Comparison of ENCODE assay signal across 9 mouse cellular contexts in genomic region chr5:118294865-118295258, GRCm38 (mm10). TPM values are rescaled to one million over a fixed set of nuclear protein-coding genes. Genes with fewer than 3 reads are reported as not detected.
DNase-seq lines count a peak whose midpoint lies in the region; ATAC-seq lines count a peak whose summit lies in the region.
"Had no signal": no experiment of that assay in that cellular context is flagged by ENCODE, and none has a peak within 500 bp of the region (broad histone marks: within the 10 kb centered on the region; RNA-seq: fewer than 3 reads in every experiment).

No protein-coding gene starts in this region.

- no peak overlapping the region for H3K4me3 ChIP-seq in kidney, embryonic 16.5 days (ENCODE audit: low read length)
- 0 out of 2 replicates have a peak overlapping the region, but pooled peaks have one; percentile 12 for H3K4me3 ChIP-seq in embryonic facial prominence, embryonic 12.5 days
- H3K4me3 ChIP-seq in heart, embryonic 15.5 days = peak overlapping the region; percentile 38
- no peak overlapping the region for H3K4me3 ChIP-seq in midbrain, embryonic 14.5 days (replicated peaks; ENCODE audit: low read depth, low read length)

- peaks cover 15% of the 10 kb centered on the region for H3K4me1 ChIP-seq in kidney, embryonic 16.5 days (ENCODE audit: insufficient read depth, low read length)
- H3K4me1 ChIP-seq in embryonic facial prominence, embryonic 12.5 days = peaks cover 54% of the 10 kb centered on the region
- H3K4me1 ChIP-seq in heart, embryonic 15.5 days (replicated peaks) = peaks cover 22% of the 10 kb centered on the region
- H3K4me1 ChIP-seq in midbrain, embryonic 14.5 days (ENCODE audit: control insufficient read depth, insufficient read depth, low read length) = peaks cover 11% of the 10 kb centered on the region; the same call in 1 of the 2 replicates

- H3K27me3 ChIP-seq in kidney, embryonic 16.5 days (ENCODE audit: insufficient read depth, low read length) = peaks cover 13% of the 10 kb centered on the region
- H3K27me3 ChIP-seq in embryonic facial prominence, embryonic 12.5 days = no peaks in the 10 kb centered on the region
- H3K27me3 ChIP-seq in heart, embryonic 15.5 days = no peaks in the 10 kb centered on the region
- no peaks in the 10 kb centered on the region for H3K27me3 ChIP-seq in midbrain, embryonic 14.5 days (ENCODE audit: control insufficient read depth, insufficient read depth, low read length)

- peak overlapping the region; percentile 60; the same call in 1 of the 2 replicates for H3K27ac ChIP-seq in kidney, embryonic 16.5 days (ENCODE audit: low read length)
- peak overlapping the region; percentile 97 for H3K27ac ChIP-seq in embryonic facial prominence, embryonic 12.5 days
- H3K27ac ChIP-seq in heart, embryonic 15.5 days = peak overlapping the region; percentile 80
- peak overlapping the region; percentile 53 for H3K27ac ChIP-seq in midbrain, embryonic 14.5 days (replicated peaks; ENCODE audit: low read depth, low read length)

- H3K9me3 ChIP-seq in kidney, embryonic 16.5 days (ENCODE audit: low read length) = no peaks in the 10 kb centered on the region
- H3K9me3 ChIP-seq in embryonic facial prominence, embryonic 12.5 days = no peaks in the 10 kb centered on the region
- no peaks in the 10 kb centered on the region for H3K9me3 ChIP-seq in heart, embryonic 15.5 days (replicated peaks)
- no peaks in the 10 kb centered on the region for H3K9me3 ChIP-seq in midbrain, embryonic 14.5 days (ENCODE audit: control insufficient read depth, low read length)

- ATAC-seq in kidney, embryonic 16.5 days (ENCODE audit: low FRiP score, low TSS enrichment) = no peak
- ATAC-seq in embryonic facial prominence, embryonic 12.5 days (ENCODE audit: insufficient number of reproducible peaks, insufficient read depth, low FRiP score, low TSS enrichment) = no peak; the same call in 1 of the 2 replicates
- no peak for ATAC-seq in heart, embryonic 15.5 days (replicated peaks; ENCODE audit: insufficient number of reproducible peaks, insufficient read depth, low FRiP score, low read depth)
- no peak for ATAC-seq in midbrain, embryonic 14.5 days (ENCODE audit: low FRiP score, low TSS enrichment)

- H3K36me3 ChIP-seq in kidney, embryonic 16.5 days (ENCODE audit: insufficient read depth, low read length) = no peaks in the 10 kb centered on the region
- H3K36me3 ChIP-seq in embryonic facial prominence, embryonic 12.5 days = no peaks in the 10 kb centered on the region
- no peaks in the 10 kb centered on the region for H3K36me3 ChIP-seq in heart, embryonic 15.5 days
- H3K36me3 ChIP-seq in midbrain, embryonic 14.5 days (ENCODE audit: control insufficient read depth, insufficient read depth, low read length) = no peaks in the 10 kb centered on the region

- H3K9ac ChIP-seq in kidney, embryonic 16.5 days (replicated peaks; ENCODE audit: low read length) = no peak overlapping the region
- no peak overlapping the region for H3K9ac ChIP-seq in embryonic facial prominence, embryonic 12.5 days
- H3K9ac ChIP-seq in heart, embryonic 15.5 days = no peak overlapping the region
- H3K9ac ChIP-seq in midbrain, embryonic 14.5 days (replicated peaks; ENCODE audit: low read length) = no peak overlapping the region

- no peak for DNase-seq in kidney, postnatal 14 days
- DNase-seq in midbrain, embryonic 14.5 days = no peak
- DNase-seq in right cerebral cortex, postnatal 25 days = no peak
- no peak for DNase-seq in gastrocnemius, adult 18-20 months (ENCODE audit: low spot score)
- no peak for DNase-seq in B cell, adult 2 months
- DNase-seq: kidney, adult 11 months had no signal

- 82% methylated on average over 7 of the region's 7 CpGs for whole genome bisulfite sequencing in kidney, embryonic 16.5 days
- 74% methylated on average over 7 of the region's 7 CpGs for WGBS in embryonic facial prominence, embryonic 12.5 days
- 74% methylated on average over 7 of the region's 7 CpGs for WGBS in heart, embryonic 15.5 days
- WGBS in midbrain, embryonic 14.5 days = 89% methylated on average over 7 of the region's 7 CpGs

- H3K4me2 ChIP-seq in kidney, embryonic 16.5 days (replicated peaks; ENCODE audit: low read depth, low read length) = peak overlapping the region; percentile 47
- H3K4me2 ChIP-seq in embryonic facial prominence, embryonic 12.5 days (replicated peaks) = peak overlapping the region; percentile 46
- peak overlapping the region; percentile 63 for H3K4me2 ChIP-seq in heart, embryonic 15.5 days
- no peak overlapping the region for H3K4me2 ChIP-seq in midbrain, embryonic 14.5 days (ENCODE audit: low read length)

RNA-seq across cellular contexts. Expression of gene 2410131K14Rik, which starts 49.8 kb away (rescaled TPM):
- 10.6 and 10.7 TPM in 2 replicates for polyA plus RNA-seq in kidney, embryonic 16.5 days (2015; fragmentation: Nextera tagmentation; extraction: Ambion mirVana)
- 12.1 and 13.0 TPM in 2 replicates for polyA plus RNA-seq in embryonic facial prominence, embryonic 12.5 days (2016; fragmentation: Nextera tagmentation; extraction: Ambion mirVana)
- 5.0 and 5.8 TPM in 2 replicates for polyA plus RNA-seq in heart, embryonic 15.5 days (2015; fragmentation: Nextera tagmentation; extraction: Ambion mirVana)
- 17.2 and 17.6 TPM in 2 replicates for polyA plus RNA-seq in midbrain, embryonic 14.5 days (2014; fragmentation: Nextera tagmentation; extraction: Ambion mirVana)
- 1 to 10 TPM; 3.6 to 4.7 TPM for total RNA-seq in gastrocnemius, adult 18-20 months (2021)

RNA-seq across cellular contexts. Expression of gene Rnft2, which starts 49.9 kb away (rescaled TPM):
- 2.8 and 3.3 TPM in 2 replicates for polyA plus RNA-seq in kidney, embryonic 16.5 days (2015; fragmentation: Nextera tagmentation; extraction: Ambion mirVana)
- 5.7 and 8.8 TPM in 2 replicates for polyA plus RNA-seq in embryonic facial prominence, embryonic 12.5 days (2016; fragmentation: Nextera tagmentation; extraction: Ambion mirVana)
- polyA plus RNA-seq in heart, embryonic 15.5 days (2015; fragmentation: Nextera tagmentation; extraction: Ambion mirVana) = 0.97 and 1.6 TPM in 2 replicates
- polyA plus RNA-seq in midbrain, embryonic 14.5 days (2014; fragmentation: Nextera tagmentation; extraction: Ambion mirVana) = 14.8 and 16.4 TPM in 2 replicates
- 1 to 10 TPM in 1 of 2 experiments, under 1 TPM in 1; 0.90 to 1.6 TPM for total RNA-seq in gastrocnemius, adult 18-20 months (2021)

Comparison
In these comparisons a context has a peak if more than half of its experiments do, and no peak if none do; other contexts are left out.
1. H3K4me3 ChIP-seq: peak in embryonic facial prominence, embryonic 12.5 days (single experiment) and heart, embryonic 15.5 days (single experiment); none in kidney, embryonic 16.5 days (single experiment) and midbrain, embryonic 14.5 days (single experiment).
2. Peak in every context shown above with its lines, with median percentiles within 50 percentile points of each other: H3K27ac ChIP-seq.